Mouse (Mus musculus): Measurements from ENCODE around the gene Rnaseh2c. TPM values are rescaled to one million over a fixed set of nuclear protein-coding genes. Genes with fewer than 3 reads are reported as not detected.
A peak's percentile ranks its signal among the peaks of the same experiment; 100 is the strongest.

Rnaseh2c gene
- 27.3 and 36.7 TPM in 2 replicates for polyA plus RNA-seq (2012; rRNA removed)

DNA sequence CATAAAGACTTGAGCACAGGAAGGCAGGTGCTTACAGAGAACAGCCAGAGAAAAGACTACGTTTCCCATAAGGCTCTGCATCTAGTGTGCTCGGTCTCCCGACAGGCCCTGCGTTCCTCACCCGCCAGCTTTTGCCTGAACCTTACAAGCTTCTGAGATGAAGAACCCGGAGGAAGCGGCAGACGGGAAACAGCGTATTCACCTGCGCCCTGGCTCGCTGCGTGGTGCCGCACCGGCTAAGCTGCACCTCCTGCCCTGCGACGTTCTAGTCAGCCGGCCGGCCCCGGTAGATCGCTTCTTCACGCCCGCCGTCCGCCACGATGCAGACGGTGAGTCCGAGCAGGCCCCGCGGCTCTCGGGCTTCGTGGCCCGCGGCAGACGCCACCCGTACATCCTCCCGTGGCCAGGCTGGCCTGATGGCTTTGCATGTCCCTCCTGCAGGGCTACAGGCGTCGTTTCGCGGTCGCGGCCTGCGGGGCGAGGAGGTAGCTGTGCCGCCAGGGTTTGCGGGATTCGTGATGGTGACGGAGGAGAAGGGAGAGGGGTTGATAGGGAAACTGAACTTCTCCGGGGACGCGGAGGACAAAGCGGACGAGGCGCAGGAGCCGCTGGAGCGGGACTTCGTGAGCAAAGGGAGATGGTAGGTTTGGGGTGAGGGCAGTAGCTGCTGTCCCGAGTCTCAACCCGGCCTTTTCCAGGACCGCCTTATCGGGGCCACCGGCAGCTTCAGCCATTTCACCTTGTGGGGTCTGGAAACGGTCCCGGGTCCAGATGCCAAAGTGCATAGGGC, at the start of gene Rnaseh2c:
TSS of gene Rnaseh2c (plus strand) at position 122 of the 790 bp plus-strand sequence.
- Histone ChIP-seq H3K27me3 (ENCODE audit: control insufficient read depth, insufficient read depth, low read length) (no peaks in the 10 kb centered on the region), H3K4me1 (ENCODE audit: control insufficient read depth, insufficient read depth, low read length) (peaks cover 12% of the 10 kb centered on the region), H3K27ac (ENCODE audit: control insufficient read depth, insufficient read depth, low read depth, low read length) (peak within 1 kb of the TSS; percentile 79), H3K4me3 (ENCODE audit: control insufficient read depth, low read depth, low read length) (peak within 1 kb of the TSS; percentile 87), H3K36me3 (ENCODE audit: control insufficient read depth, insufficient read depth, low read length) (peaks cover 6% of the 10 kb centered on the region)
- TF ChIP-seq POLR2A (IDR thresholded peaks at IDR 0.05; ENCODE audit: control insufficient read depth, low read depth, low read length) (peak; percentile 60), CTCF (IDR thresholded peaks at IDR 0.05; ENCODE audit: control insufficient read depth, insufficient read depth, insufficient replicate concordance, low read depth, low read length) (no peak)

DNA sequence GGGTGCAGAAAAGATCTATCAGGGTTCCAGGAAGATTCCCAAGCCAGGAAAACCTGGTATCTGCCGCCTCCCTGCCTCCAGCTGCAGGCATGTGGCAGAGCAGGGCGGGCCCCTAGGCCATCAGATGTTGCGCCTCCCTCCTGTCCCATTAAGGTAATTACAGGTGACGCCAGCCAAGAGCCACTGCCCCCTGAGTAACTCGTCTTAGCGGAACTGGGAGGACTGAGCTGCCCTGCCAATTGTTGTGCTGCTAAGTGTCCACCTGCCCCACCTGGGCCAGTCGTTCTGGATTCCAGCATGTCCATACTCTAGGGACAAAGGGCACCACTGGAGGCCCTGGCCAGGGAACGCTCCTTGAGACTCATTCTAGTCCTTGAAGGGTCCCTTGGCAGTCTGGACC, 47.9 kb upstream of the Rnaseh2c start:
- Histone ChIP-seq H3K4me1 (ENCODE audit: control insufficient read depth, insufficient read depth, low read length) (peaks cover 5% of the 10 kb centered on the region), H3K4me3 (ENCODE audit: control insufficient read depth, low read depth, low read length) (no peak overlapping the region), H3K27me3 (ENCODE audit: control insufficient read depth, insufficient read depth, low read length) (no peaks in the 10 kb centered on the region), H3K27ac (ENCODE audit: control insufficient read depth, insufficient read depth, low read depth, low read length) (no peak overlapping the region), H3K36me3 (ENCODE audit: control insufficient read depth, insufficient read depth, low read length) (no peaks in the 10 kb centered on the region; the same call in 1 of the 2 replicates)
- TF ChIP-seq CTCF (IDR thresholded peaks at IDR 0.05; ENCODE audit: control insufficient read depth, insufficient read depth, insufficient replicate concordance, low read depth, low read length) (no peak), POLR2A (IDR thresholded peaks at IDR 0.05; ENCODE audit: control insufficient read depth, low read depth, low read length) (no peak)

DNA sequence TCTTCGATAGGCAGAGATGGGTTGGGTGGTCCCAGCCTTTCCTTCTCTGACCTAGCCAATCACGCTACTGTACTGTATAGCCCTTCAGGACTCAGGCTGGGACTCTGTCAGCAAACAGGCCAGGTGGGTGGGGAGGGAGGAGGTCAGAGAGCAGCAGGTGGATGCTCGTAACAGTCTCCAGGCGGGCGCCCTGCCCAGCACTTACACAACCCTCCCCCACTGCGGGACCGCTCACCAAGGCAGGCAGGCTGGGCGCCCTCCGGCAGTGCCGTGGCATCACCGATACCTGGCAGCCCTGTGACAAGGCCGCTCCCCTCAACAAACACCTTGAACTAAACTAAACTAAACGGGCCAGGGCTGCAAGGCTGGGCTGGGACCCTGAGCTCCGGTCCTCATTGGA, 47.5 kb upstream of the Rnaseh2c start:
- no peaks in the 10 kb centered on the region; the same call in 1 of the 2 replicates for H3K36me3 ChIP-seq (ENCODE audit: control insufficient read depth, insufficient read depth, low read length)
- H3K27ac ChIP-seq (ENCODE audit: control insufficient read depth, insufficient read depth, low read depth, low read length) = no peak overlapping the region
- H3K27me3 ChIP-seq (ENCODE audit: control insufficient read depth, insufficient read depth, low read length) = no peaks in the 10 kb centered on the region
- peaks cover 9% of the 10 kb centered on the region for H3K4me1 ChIP-seq (ENCODE audit: control insufficient read depth, insufficient read depth, low read length)
- no peak overlapping the region for H3K4me3 ChIP-seq (ENCODE audit: control insufficient read depth, low read depth, low read length)
- TF ChIP-seq CTCF (IDR thresholded peaks at IDR 0.05; ENCODE audit: control insufficient read depth, insufficient read depth, insufficient replicate concordance, low read depth, low read length) = no peak
- no peak for TF ChIP-seq POLR2A (IDR thresholded peaks at IDR 0.05; ENCODE audit: control insufficient read depth, low read depth, low read length)

DNA sequence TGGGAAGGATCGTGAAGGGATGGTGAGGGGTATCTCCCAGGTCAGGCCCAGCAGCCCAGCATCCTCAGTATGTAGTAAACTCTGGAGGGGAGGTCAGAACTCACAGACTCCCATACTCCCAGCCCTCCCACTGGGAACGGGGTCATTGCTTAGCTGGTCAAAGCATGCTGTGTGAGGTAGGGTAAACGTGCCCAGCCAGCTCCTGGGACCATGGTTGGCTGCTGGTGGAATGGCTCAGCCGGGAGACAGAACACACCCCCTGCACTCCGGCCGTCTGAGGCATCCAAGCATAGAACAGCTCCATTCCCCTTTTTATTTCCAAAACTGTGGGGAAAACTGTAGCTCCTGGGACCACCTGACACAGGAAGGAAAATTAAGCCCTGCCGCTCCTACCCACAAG, 43.5 kb upstream of the Rnaseh2c start:
- TF ChIP-seq CTCF (IDR thresholded peaks at IDR 0.05; ENCODE audit: control insufficient read depth, insufficient read depth, insufficient replicate concordance, low read depth, low read length) = no peak
- TF ChIP-seq POLR2A (IDR thresholded peaks at IDR 0.05; ENCODE audit: control insufficient read depth, low read depth, low read length) = no peak
- no peaks in the 10 kb centered on the region for H3K27me3 ChIP-seq (ENCODE audit: control insufficient read depth, insufficient read depth, low read length)

DNA sequence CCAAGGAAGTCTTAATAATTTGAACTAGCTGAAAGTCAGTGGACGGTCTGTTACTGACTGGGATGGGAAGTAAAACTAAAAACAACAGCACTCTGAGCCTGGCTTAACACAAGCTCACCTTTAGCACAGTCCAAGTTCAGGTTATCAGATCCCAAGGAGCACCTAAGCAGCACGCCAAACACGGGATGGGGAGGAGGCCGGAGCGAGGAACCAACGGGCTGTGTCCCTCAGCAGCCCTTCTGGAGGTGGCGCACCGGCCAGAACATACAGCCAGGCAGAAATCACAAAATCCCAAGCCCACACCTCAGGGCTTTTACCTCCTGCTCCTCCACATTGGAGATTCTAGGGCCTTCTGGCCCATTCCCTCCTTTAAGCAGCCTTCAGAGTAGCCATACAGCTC, 42.9 kb upstream of the Rnaseh2c start:
- Histone ChIP-seq H3K36me3 (ENCODE audit: control insufficient read depth, insufficient read depth, low read length) (no peaks in the 10 kb centered on the region), H3K4me1 (ENCODE audit: control insufficient read depth, insufficient read depth, low read length) (peaks cover 33% of the 10 kb centered on the region), H3K27ac (ENCODE audit: control insufficient read depth, insufficient read depth, low read depth, low read length) (no peak overlapping the region), H3K4me3 (ENCODE audit: control insufficient read depth, low read depth, low read length) (peak overlapping the region; percentile 87), H3K27me3 (ENCODE audit: control insufficient read depth, insufficient read depth, low read length) (no peaks in the 10 kb centered on the region)
- TF ChIP-seq CTCF (IDR thresholded peaks at IDR 0.05; ENCODE audit: control insufficient read depth, insufficient read depth, insufficient replicate concordance, low read depth, low read length) (no peak), POLR2A (IDR thresholded peaks at IDR 0.05; ENCODE audit: control insufficient read depth, low read depth, low read length) (no peak)

More for the DNA sequence above, 43.5 kb upstream of the Rnaseh2c start:
- no peaks in the 10 kb centered on the region for H3K36me3 ChIP-seq (ENCODE audit: control insufficient read depth, insufficient read depth, low read length)
- no peak overlapping the region for H3K27ac ChIP-seq (ENCODE audit: control insufficient read depth, insufficient read depth, low read depth, low read length)
- H3K4me1 ChIP-seq (ENCODE audit: control insufficient read depth, insufficient read depth, low read length) = peaks cover 33% of the 10 kb centered on the region
- H3K4me3 ChIP-seq (ENCODE audit: control insufficient read depth, low read depth, low read length) = no peak overlapping the region

DNA sequence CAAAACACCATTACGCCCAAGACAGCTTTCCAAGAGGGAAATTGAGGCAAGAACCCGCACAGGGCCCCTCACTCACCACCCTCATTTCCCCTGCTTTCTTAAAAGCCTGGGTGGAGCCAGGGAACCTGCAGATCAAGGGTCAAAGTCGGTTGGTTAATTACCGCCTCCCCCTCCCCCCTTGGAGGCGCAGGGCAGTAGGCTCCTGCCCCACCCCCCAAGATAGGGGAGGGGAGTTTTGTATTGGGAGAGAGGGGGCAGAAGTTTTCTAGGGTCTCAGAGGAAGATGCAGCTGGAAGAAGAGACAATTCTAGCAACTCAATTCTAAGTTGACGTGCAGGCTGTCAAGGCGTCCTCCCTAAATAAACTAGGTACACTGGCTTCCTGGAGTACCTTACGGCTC, 42.4 kb upstream of the Rnaseh2c start:
- Histone ChIP-seq H3K27me3 (ENCODE audit: control insufficient read depth, insufficient read depth, low read length) (no peaks in the 10 kb centered on the region), H3K27ac (ENCODE audit: control insufficient read depth, insufficient read depth, low read depth, low read length) (no peak overlapping the region), H3K4me3 (ENCODE audit: control insufficient read depth, low read depth, low read length) (peak overlapping the region; percentile 87), H3K4me1 (ENCODE audit: control insufficient read depth, insufficient read depth, low read length) (peaks cover 33% of the 10 kb centered on the region), H3K36me3 (ENCODE audit: control insufficient read depth, insufficient read depth, low read length) (no peaks in the 10 kb centered on the region)
- TF ChIP-seq CTCF (IDR thresholded peaks at IDR 0.05; ENCODE audit: control insufficient read depth, insufficient read depth, insufficient replicate concordance, low read depth, low read length) (no peak), POLR2A (IDR thresholded peaks at IDR 0.05; ENCODE audit: control insufficient read depth, low read depth, low read length) (no peak)

DNA sequence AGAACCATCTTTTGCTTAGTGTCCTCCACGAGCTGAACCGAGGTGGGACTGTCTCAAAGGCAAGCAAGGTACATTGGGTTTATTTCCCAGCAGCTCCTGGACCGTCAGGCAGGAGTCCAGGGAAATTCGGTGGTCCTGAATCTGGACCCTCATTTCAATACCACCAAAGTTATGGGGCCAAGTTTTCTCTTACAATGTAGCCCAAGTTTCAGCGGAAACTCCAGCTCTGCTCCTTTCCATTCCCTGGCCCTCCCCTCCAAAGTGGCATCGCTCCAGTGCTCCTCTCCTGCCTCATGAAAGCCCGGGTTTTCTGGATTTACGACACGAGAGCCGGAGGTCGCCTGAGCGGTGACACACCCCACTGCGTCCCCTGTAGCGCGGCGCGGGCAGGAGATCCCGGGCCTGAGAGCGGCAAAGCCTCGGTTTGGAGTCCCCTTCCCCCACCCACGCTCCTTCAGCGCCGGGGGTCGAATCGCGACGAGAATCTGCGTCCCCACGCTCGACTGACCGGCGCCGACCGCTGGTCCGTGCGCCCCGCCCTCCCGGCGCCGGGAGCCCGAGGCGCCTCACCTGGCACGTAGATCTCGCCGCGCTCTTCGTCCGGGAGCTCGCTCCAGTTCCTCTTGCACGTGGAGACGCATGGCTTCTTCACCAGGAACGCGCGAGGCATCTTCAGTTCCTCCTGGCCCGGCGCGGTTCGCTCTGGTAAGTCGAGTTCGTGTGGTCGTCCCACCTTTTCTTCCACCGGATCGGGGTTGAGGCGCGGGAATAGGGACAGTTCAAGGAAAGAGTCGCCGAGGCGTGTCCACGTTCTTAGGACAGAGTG, 41.8 kb upstream of the Rnaseh2c start:
- peak overlapping the region; percentile 73 for H3K27ac ChIP-seq (ENCODE audit: control insufficient read depth, insufficient read depth, low read depth, low read length)

More for the DNA sequence above, 41.8 kb upstream of the Rnaseh2c start:
- H3K27me3 ChIP-seq (ENCODE audit: control insufficient read depth, insufficient read depth, low read length) = no peaks in the 10 kb centered on the region
- peak overlapping the region; percentile 87 for H3K4me3 ChIP-seq (ENCODE audit: control insufficient read depth, low read depth, low read length)
- H3K4me1 ChIP-seq (ENCODE audit: control insufficient read depth, insufficient read depth, low read length) = peaks cover 33% of the 10 kb centered on the region
- no peaks in the 10 kb centered on the region for H3K36me3 ChIP-seq (ENCODE audit: control insufficient read depth, insufficient read depth, low read length)
- TF ChIP-seq CTCF (IDR thresholded peaks at IDR 0.05; ENCODE audit: control insufficient read depth, insufficient read depth, insufficient replicate concordance, low read depth, low read length) (no peak), POLR2A (IDR thresholded peaks at IDR 0.05; ENCODE audit: control insufficient read depth, low read depth, low read length) (no peak; the same call in none of the 2 replicates)

All from testis, adult 2 months (tissue).